Mouse (Mus musculus) CH12.LX (cell line): Measurements from ENCODE around the gene Rita1.

Experiments used
- BHLHE40 ChIP-seq: IDR thresholded peaks from 2 replicates; pipeline ENCODE4 v1.6.1; 2011; ENCODE audit warnings: mild to moderate bottlenecking, low read depth, low read length, improper control_type of control experiment
- CTCF ChIP-seq, 2 experiments: IDR thresholded peaks in 1 of 2; conservative IDR thresholded peaks in 1 of 2; 2 replicates each; pipeline ENCODE4 v1.5.1; 2011 to 2012; ENCODE audit warnings: low read depth in 2 of 2, low read length in 2 of 2, improper control_type of control experiment in 1 of 2, inconsistent platforms in 1 of 2, mild to moderate bottlenecking in 1 of 2, moderate library complexity in 1 of 2
- ELF1 ChIP-seq: IDR thresholded peaks from 2 replicates; pipeline ENCODE4 v1.6.1; 2014; ENCODE audit warnings: low read depth, mild to moderate bottlenecking, inconsistent platforms, low read length, improper control_type of control experiment
- EP300 ChIP-seq: IDR thresholded peaks from 2 replicates; pipeline ENCODE4 v1.6.1; 2011; ENCODE audit warnings: low read length, improper control_type of control experiment
- KAT2A ChIP-seq: IDR thresholded peaks from 2 replicates; pipeline ENCODE4 v1.6.1; 2012; ENCODE audit warnings: low read length, improper control_type of control experiment, inconsistent platforms; ENCODE audit not compliant: insufficient replicate concordance
- MAX ChIP-seq: IDR thresholded peaks from 2 replicates; pipeline ENCODE4 v1.6.1; 2011; ENCODE audit warnings: low read length, improper control_type of control experiment
- NRF1 ChIP-seq: IDR thresholded peaks from 2 replicates; pipeline ENCODE4 v1.6.1; 2014; ENCODE audit warnings: low read depth, mild to moderate bottlenecking, inconsistent platforms, low read length, improper control_type of control experiment, moderate library complexity
- POLR2A ChIP-seq: IDR thresholded peaks from 2 replicates; pipeline ENCODE4 v1.6.1; 2011; ENCODE audit warnings: low read depth, mild to moderate bottlenecking, improper control_type of control experiment, low read length
- POLR2AphosphoS2 ChIP-seq: IDR thresholded peaks from 2 replicates; pipeline ENCODE4 v1.6.1; 2011; ENCODE audit warnings: low read depth, low read length, improper control_type of control experiment
- RAD21 ChIP-seq: IDR thresholded peaks from 2 replicates; pipeline ENCODE4 v1.6.1; 2011; ENCODE audit warnings: low read depth, mild to moderate bottlenecking, low read length, improper control_type of control experiment, moderate library complexity
- RCOR1 ChIP-seq: conservative IDR thresholded peaks from 2 replicates; pipeline ENCODE4 v1.6.1; 2012; ENCODE audit warnings: low read depth, mild to moderate bottlenecking, inconsistent platforms, low read length, improper control_type of control experiment
- SMC3 ChIP-seq: IDR thresholded peaks from 2 replicates; pipeline ENCODE4 v1.6.1; 2011; ENCODE audit warnings: low read depth, low read length, improper control_type of control experiment
- TCF12 ChIP-seq: IDR thresholded peaks from 2 replicates; pipeline ENCODE4 v1.6.1; 2014; ENCODE audit warnings: low read depth, mild to moderate bottlenecking, inconsistent platforms, low read length, improper control_type of control experiment
- ZNF384 ChIP-seq: IDR thresholded peaks from 2 replicates; pipeline ENCODE4 v1.6.1; 2012; ENCODE audit warnings: low read depth, low read length, improper control_type of control experiment, inconsistent platforms

DNA sequence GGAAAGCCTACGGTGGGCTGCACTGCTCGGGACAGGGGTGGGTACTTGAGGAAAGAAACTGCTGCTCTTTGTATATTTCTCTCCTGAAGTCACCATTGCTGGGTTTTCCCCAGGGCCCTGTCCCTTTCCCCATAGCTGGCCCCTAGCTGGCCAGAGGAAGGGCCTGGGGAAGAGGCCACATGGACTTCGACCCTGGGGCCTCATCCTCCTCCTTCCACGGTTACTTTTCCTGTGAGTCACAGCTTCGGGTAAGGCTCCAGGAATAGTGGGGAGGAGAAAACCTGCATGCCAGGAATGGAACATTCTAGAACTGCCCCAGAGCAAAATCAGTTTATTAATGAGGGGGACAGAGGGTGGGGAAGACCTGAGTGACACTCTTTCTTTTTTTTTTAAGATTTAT is 62.3 kb downstream of the Rita1 start:
- no peak for TF ChIP-seq POLR2A
- no peak for TF ChIP-seq ELF1
- TF ChIP-seq TCF12: no peak
- no peak for TF ChIP-seq CTCF (conservative IDR thresholded peaks at IDR 0.05 in 1 of 2, IDR thresholded peaks at IDR 0.05 in 1 of 2; ENCODE audit: low read depth in 2 of 2, low read length in 2 of 2)
- TF ChIP-seq BHLHE40: no peak
- no peak for TF ChIP-seq MAX
- TF ChIP-seq POLR2AphosphoS2: no peak
- TF ChIP-seq RAD21: no peak
- TF ChIP-seq RCOR1: no peak
- no peak for TF ChIP-seq ZNF384
- TF ChIP-seq SMC3: no peak
- no peak for TF ChIP-seq EP300
- no peak for TF ChIP-seq KAT2A
- TF ChIP-seq NRF1: no peak
